Mouse (Mus musculus) liver (tissue): ENCODE data around the gene Rpsa.

Experiments used
- DNase-seq: peaks from one replicate; pipeline ENCODE4 v3.0.0-alpha.2; 2020; ENCODE audit warnings: mixed read lengths

Gene Rpsa

GRCm38 (mm10) chr9:120174436-120175137 lies 47.1 kb downstream of the Rpsa start:
- DNase-seq: no peak

GRCm38 (mm10) chr9:120178813-120179212 lies 51.3 kb downstream of the Rpsa start:
- no peak for DNase-seq
